ENCODE assay signal across 9 mouse cellular contexts in the genomic region with DNA sequence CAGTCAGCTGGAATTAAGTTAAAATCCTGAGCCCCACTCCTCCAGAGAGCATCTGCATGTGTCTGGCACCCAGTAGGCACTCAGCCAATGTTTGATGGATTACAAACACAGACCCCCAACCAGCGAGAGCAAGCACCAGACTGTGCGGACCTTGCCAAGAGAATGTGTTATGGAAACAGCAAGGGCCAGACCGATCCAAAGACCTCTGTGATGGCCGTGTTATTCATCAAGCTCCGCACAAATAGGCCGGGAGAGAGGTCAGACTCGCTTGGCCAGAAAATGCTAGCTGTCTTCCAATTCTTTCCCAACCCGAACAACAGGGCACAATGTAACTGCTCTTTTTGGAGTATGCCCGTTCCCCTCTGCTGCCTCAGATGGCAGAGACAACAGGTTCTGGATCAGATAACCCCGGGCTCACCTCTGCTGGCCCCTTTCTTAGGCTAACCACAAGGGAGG. TPM values are rescaled to one million over a fixed set of nuclear protein-coding genes. Genes with fewer than 3 reads are reported as not detected.
DNase-seq lines count a peak whose midpoint lies in the region; ATAC-seq lines count a peak whose summit lies in the region.
"Had no signal": no experiment of that assay in that cellular context is flagged by ENCODE, and none has a peak within 500 bp of the region (broad histone marks: within the 10 kb centered on the region; RNA-seq: fewer than 3 reads in every experiment).

No protein-coding gene starts in this region.

- no peaks in the 10 kb centered on the region for H3K9me3 ChIP-seq in forebrain, embryonic 10.5 days
- no peaks in the 10 kb centered on the region for H3K9me3 ChIP-seq in forebrain, embryonic 11.5 days (ENCODE audit: control insufficient read depth, low read length)
- no peaks in the 10 kb centered on the region for H3K9me3 ChIP-seq in intestine, embryonic 16.5 days (ENCODE audit: control insufficient read depth, low read length)
- H3K9me3 ChIP-seq: megakaryocyte, embryonic 14.5 days had no signal

- peaks cover 7% of the 10 kb centered on the region; the same call in 1 of the 2 replicates for H3K27me3 ChIP-seq in forebrain, embryonic 10.5 days (ENCODE audit: poor library complexity, severe bottlenecking)
- H3K27me3 ChIP-seq in forebrain, embryonic 11.5 days (ENCODE audit: control insufficient read depth, insufficient read depth, low read length) = no peaks in the 10 kb centered on the region; the same call in 1 of the 2 replicates
- H3K27me3 ChIP-seq in intestine, embryonic 16.5 days (replicated peaks; ENCODE audit: control insufficient read depth, insufficient read depth, low read length) = peaks cover 5% of the 10 kb centered on the region; the same call in 1 of the 2 replicates

- H3K4me1 ChIP-seq in forebrain, embryonic 10.5 days = peaks cover 23% of the 10 kb centered on the region
- H3K4me1 ChIP-seq in forebrain, embryonic 11.5 days (replicated peaks; ENCODE audit: control insufficient read depth, insufficient read depth, low read length) = no peaks in the 10 kb centered on the region
- peaks cover 14% of the 10 kb centered on the region; the same call in 1 of the 2 replicates for H3K4me1 ChIP-seq in intestine, embryonic 16.5 days (ENCODE audit: control insufficient read depth, insufficient read depth, low read length)

- H3K9ac ChIP-seq in forebrain, embryonic 11.5 days (ENCODE audit: low read length) = no peak overlapping the region
- no peak overlapping the region for H3K9ac ChIP-seq in intestine, embryonic 16.5 days (ENCODE audit: low read depth, low read length)

- H3K4me2 ChIP-seq in forebrain, embryonic 11.5 days (ENCODE audit: low read depth, low read length, severe bottlenecking) = no peak overlapping the region
- H3K4me2 ChIP-seq in intestine, embryonic 16.5 days (ENCODE audit: low read depth, low read length) = peak overlapping the region; percentile 89

- 0 out of 2 replicates have a peak overlapping the region, but pooled peaks have one; percentile 75 for H3K4me3 ChIP-seq in forebrain, embryonic 10.5 days
- no peak overlapping the region for H3K4me3 ChIP-seq in forebrain, embryonic 11.5 days (ENCODE audit: low read depth, low read length)
- H3K4me3 ChIP-seq in intestine, embryonic 16.5 days (ENCODE audit: low read length) = peak overlapping the region; percentile 67; the same call in 1 of the 2 replicates

- H3K36me3 ChIP-seq in forebrain, embryonic 10.5 days (replicated peaks) = peaks cover 4% of the 10 kb centered on the region; the same call in 1 of the 2 replicates
- H3K36me3 ChIP-seq in forebrain, embryonic 11.5 days (ENCODE audit: control insufficient read depth, insufficient read depth, low read length) = no peaks in the 10 kb centered on the region
- H3K36me3 ChIP-seq in intestine, embryonic 16.5 days (ENCODE audit: control insufficient read depth, insufficient read depth, low read length) = no peaks in the 10 kb centered on the region

- DNase-seq in forebrain, embryonic 10.5 days (ENCODE audit: extremely low spot score, low spot score) = no peak
- no peak for DNase-seq in forebrain, embryonic 11.5 days (ENCODE audit: low spot score)
- peak; percentile 84 for DNase-seq in NIH3T3 (ENCODE audit: low read depth)
- peak; percentile 59 for DNase-seq in lung, postnatal 10 days
- DNase-seq in right cerebral cortex, postnatal 4 days = no peak
- no peak for DNase-seq in spleen, adult 18-20 months
- DNase-seq in thymus, adult 18-20 months = no peak

- 77% methylated on average over 10 of the region's 10 CpGs for WGBS in forebrain, embryonic 10.5 days
- 74% methylated on average over 10 of the region's 10 CpGs for WGBS in forebrain, embryonic 11.5 days
- 39% methylated on average over 10 of the region's 10 CpGs for WGBS in intestine, embryonic 16.5 days

- no peak overlapping the region for H3K27ac ChIP-seq in forebrain, embryonic 10.5 days
- H3K27ac ChIP-seq in forebrain, embryonic 11.5 days (ENCODE audit: low read depth, low read length) = no peak overlapping the region
- H3K27ac ChIP-seq in intestine, embryonic 16.5 days (ENCODE audit: low read length) = no peak overlapping the region

- no peak for ATAC-seq in forebrain, embryonic 11.5 days (replicated peaks; ENCODE audit: low FRiP score)
- no peak for ATAC-seq in intestine, embryonic 16.5 days

RNA-seq across cellular contexts. Expression of gene Rad51d, which starts 1.9 kb away (rescaled TPM):
- 15.3 and 18.0 TPM in 2 replicates for polyA plus RNA-seq in forebrain, embryonic 10.5 days (2016; fragmentation: Nextera tagmentation; extraction: Ambion mirVana)
- polyA plus RNA-seq in forebrain, embryonic 11.5 days (2014; fragmentation: Nextera tagmentation; extraction: Ambion mirVana) = 15.6 and 17.4 TPM in 2 replicates
- polyA plus RNA-seq in intestine, embryonic 16.5 days (2015; fragmentation: Nextera tagmentation; extraction: Ambion mirVana) = 13.9 and 15.0 TPM in 2 replicates

RNA-seq across cellular contexts. Expression of gene Fndc8, which starts 3.4 kb away (rescaled TPM):
- 0.18 and 0.22 TPM in 2 replicates for polyA plus RNA-seq in forebrain, embryonic 10.5 days (2016; fragmentation: Nextera tagmentation; extraction: Ambion mirVana)
- polyA plus RNA-seq in forebrain, embryonic 11.5 days (2014; fragmentation: Nextera tagmentation; extraction: Ambion mirVana) = 0.44 and 0.48 TPM in 2 replicates
- polyA plus RNA-seq in intestine, embryonic 16.5 days (2015; fragmentation: Nextera tagmentation; extraction: Ambion mirVana) = 0.16 and 0.23 TPM in 2 replicates

RNA-seq across cellular contexts. Expression of gene Rffl, which starts 17.5 kb away (rescaled TPM):
- 8.8 and 9.5 TPM in 2 replicates for polyA plus RNA-seq in forebrain, embryonic 10.5 days (2016; fragmentation: Nextera tagmentation; extraction: Ambion mirVana)
- polyA plus RNA-seq in forebrain, embryonic 11.5 days (2014; fragmentation: Nextera tagmentation; extraction: Ambion mirVana) = 17.0 and 18.4 TPM in 2 replicates
- polyA plus RNA-seq in intestine, embryonic 16.5 days (2015; fragmentation: Nextera tagmentation; extraction: Ambion mirVana) = 13.1 and 13.6 TPM in 2 replicates

RNA-seq across cellular contexts. Expression of gene Nle1, which starts 19.7 kb away (rescaled TPM):
- polyA plus RNA-seq in forebrain, embryonic 10.5 days (2016; fragmentation: Nextera tagmentation; extraction: Ambion mirVana) = 49.8 and 52.1 TPM in 2 replicates
- polyA plus RNA-seq in forebrain, embryonic 11.5 days (2014; fragmentation: Nextera tagmentation; extraction: Ambion mirVana) = 31.9 and 34.8 TPM in 2 replicates
- 25.8 and 31.2 TPM in 2 replicates for polyA plus RNA-seq in intestine, embryonic 16.5 days (2015; fragmentation: Nextera tagmentation; extraction: Ambion mirVana)

RNA-seq across cellular contexts. Expression of gene Unc45b, which starts 21.8 kb away (rescaled TPM):
- polyA plus RNA-seq in forebrain, embryonic 10.5 days (2016; fragmentation: Nextera tagmentation; extraction: Ambion mirVana) = 0.23 and 0.31 TPM in 2 replicates
- polyA plus RNA-seq in forebrain, embryonic 11.5 days (2014; fragmentation: Nextera tagmentation; extraction: Ambion mirVana) = 0.20 and 0.41 TPM in 2 replicates
- polyA plus RNA-seq in intestine, embryonic 16.5 days (2015; fragmentation: Nextera tagmentation; extraction: Ambion mirVana) = 2.3 and 2.6 TPM in 2 replicates

Comparison
In these comparisons a context has a peak if more than half of its experiments do, and no peak if none do; other contexts are left out.
1. DNase-seq: peak in NIH3T3 (single experiment) and lung, postnatal 10 days (single experiment); none in forebrain, embryonic 10.5 days (single experiment), forebrain, embryonic 11.5 days (single experiment), right cerebral cortex, postnatal 4 days (single experiment), spleen, adult 18-20 months (0 of 2) and thymus, adult 18-20 months (0 of 2).